Mouse (Mus musculus) MEL (cell line): ENCODE data around the gene Morc4.

Experiments
- EP300 ChIP-seq, 2 experiments: IDR thresholded peaks; 2 replicates each; pipeline ENCODE4 v1.6.1; 2011; ENCODE audit warnings: improper control_type of control experiment in 2 of 2, low read length in 2 of 2, low read depth in 1 of 2, mild to moderate bottlenecking in 1 of 2
- NRF1 ChIP-seq: IDR thresholded peaks from 2 replicates; pipeline ENCODE4 v1.6.1; 2014; ENCODE audit warnings: low read depth, mild to moderate bottlenecking, inconsistent platforms, low read length, improper control_type of control experiment, moderate library complexity; ENCODE audit not compliant: poor library complexity, insufficient read depth, severe bottlenecking
- SIN3A ChIP-seq: IDR thresholded peaks from 2 replicates; pipeline ENCODE4 v1.6.1; 2012; ENCODE audit warnings: low read length, improper control_type of control experiment, inconsistent platforms
- SMC3 ChIP-seq: IDR thresholded peaks from 2 replicates; pipeline ENCODE4 v1.6.1; 2011; ENCODE audit warnings: low read depth, low read length, improper control_type of control experiment

- TF ChIP-seq NRF1 (no peak), SMC3 (no peak), EP300 (IDR thresholded peaks at IDR 0.05; ENCODE audit: low read depth in 1 of 2, low read length in 2 of 2) (peak; percentile 65 to 66), SIN3A (no peak)
Observed at GRCm38 (mm10) chrX:139854795-139855194, 16.7 kb downstream of the Morc4 start.
